Mouse (Mus musculus) midbrain, embryonic 11.5 days (tissue): ENCODE measurements around the gene Pik3cd. TPM values are rescaled to one million over a fixed set of nuclear protein-coding genes. Genes with fewer than 3 reads are reported as not detected.

ENCODE experiments used
- ATAC-seq: fragments of 200-750 bp; cut with Nextera tagmentation; 2 replicates; pipeline ENCODE4 v1.8.0; 2017; ENCODE audit warnings: moderate TSS enrichment, moderate library complexity; ENCODE audit not compliant: low FRiP score
- DNase-seq: peaks from one replicate; pipeline ENCODE4 v3.0.0; 2015; ENCODE audit warnings: low spot score; ENCODE audit errors: missing footprints
- H3K27ac ChIP-seq: fragments of 300-500 bp; sonication (generic); 2 replicates; pipeline ENCODE4 v1.5.1; 2014; ENCODE audit warnings: low read depth, low read length
- H3K27me3 ChIP-seq: fragments of 300-500 bp; sonication (generic); 2 replicates; pipeline ENCODE4 v1.6.1; 2014; ENCODE audit warnings: mild to moderate bottlenecking, low read length, moderate library complexity, mixed read lengths; ENCODE audit not compliant: control insufficient read depth, insufficient read depth
- H3K36me3 ChIP-seq: fragments of 300-500 bp; sonication (generic); 2 replicates; pipeline ENCODE4 v1.6.1; 2014; ENCODE audit warnings: mild to moderate bottlenecking, low read length, moderate library complexity, mixed read lengths; ENCODE audit not compliant: control insufficient read depth, insufficient read depth
- H3K4me1 ChIP-seq: fragments of 300-500 bp; sonication (generic); 2 replicates; pipeline ENCODE4 v1.6.1; 2014; ENCODE audit warnings: low read length; ENCODE audit not compliant: control insufficient read depth, insufficient read depth
- H3K4me2 ChIP-seq: fragments of 300-500 bp; sonication (generic); 2 replicates; pipeline ENCODE4 v1.6.1; 2014; ENCODE audit warnings: mild to moderate bottlenecking, moderate library complexity
- H3K4me3 ChIP-seq: fragments of 300-500 bp; sonication (generic); 2 replicates; pipeline ENCODE4 v1.5.1; 2014; ENCODE audit warnings: low read depth, low read length
- H3K9ac ChIP-seq: fragments of 300-500 bp; sonication (generic); 2 replicates; pipeline ENCODE4 v1.6.1; 2014; ENCODE audit warnings: low read length
- H3K9me3 ChIP-seq: fragments of 300-500 bp; sonication (generic); 2 replicates; pipeline ENCODE4 v1.6.1; 2016; ENCODE audit warnings: low read length; ENCODE audit not compliant: control insufficient read depth
- WGBS: fragments of 180-500 bp; shearing (Covaris S2); extraction: QIAGEN DNeasy Blood & Tissue Kit; methylation state at CpG from one replicate; pipeline ENCODE4 v1.1.7; 2014; 5-methylcytosine and 5-hydroxymethylcytosine counted together
- polyA plus RNA-seq: library from polyadenylated mRNA; unstranded; fragments of >200 nt; fragmentation: Nextera tagmentation; extraction: Ambion mirVana; gene quantifications from 2 replicates; pipeline ENCODE4 v1.2.1, GENCODE M21; 2014

Gene Pik3cd
- polyA plus RNA-seq, 1 experiment from 2014 or later = 8.7 TPM

DNA sequence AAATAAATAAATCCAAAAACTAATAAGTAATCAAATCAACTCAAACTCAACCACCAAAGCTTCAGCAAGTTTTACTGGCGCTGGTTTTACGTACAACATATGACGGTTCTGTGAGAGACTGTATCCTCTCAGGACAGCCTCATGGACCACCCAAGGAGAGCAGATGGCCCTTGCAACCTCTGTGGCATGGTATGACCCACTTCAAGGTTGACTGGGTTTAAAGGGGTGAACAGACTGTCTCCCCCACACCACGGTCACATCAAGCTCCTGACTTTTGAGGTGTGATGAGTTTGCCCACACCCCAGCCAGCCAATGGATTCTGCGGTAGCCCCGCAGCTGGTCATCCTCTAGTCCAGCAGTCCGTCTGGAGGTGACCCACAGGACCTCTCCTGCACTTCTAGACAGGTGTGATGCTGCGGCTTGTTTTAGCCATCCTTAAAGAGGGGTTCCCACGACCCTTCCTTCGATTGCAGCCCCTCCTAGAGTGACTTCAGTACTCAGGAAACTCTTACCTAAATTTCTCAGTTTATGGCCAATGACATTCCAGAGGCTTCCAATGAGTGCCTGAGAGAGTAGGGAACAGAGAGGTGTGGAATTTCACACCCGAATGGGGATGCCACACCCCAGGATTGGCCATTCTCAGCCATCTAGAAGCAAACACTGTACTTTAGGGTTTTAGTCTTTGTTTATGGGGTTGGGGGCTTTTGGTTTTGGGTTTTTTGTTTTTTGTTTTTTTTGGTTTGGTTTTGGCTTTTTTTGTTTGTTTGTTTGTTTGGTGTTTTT, 17.3 kb downstream of the Pik3cd start:
- DNase-seq (peak; percentile 77), ATAC-seq (no peak)
- Histone ChIP-seq H3K9ac (no peak overlapping the region), H3K4me1 (no peaks in the 10 kb centered on the region), H3K27ac (no peak overlapping the region), H3K27me3 (no peaks in the 10 kb centered on the region), H3K9me3 (no peaks in the 10 kb centered on the region), H3K4me3 (no peak overlapping the region), H3K4me2 (no peak overlapping the region), H3K36me3 (no peaks in the 10 kb centered on the region)
- 84% methylated on average over 11 of the region's 11 CpGs for WGBS

DNA sequence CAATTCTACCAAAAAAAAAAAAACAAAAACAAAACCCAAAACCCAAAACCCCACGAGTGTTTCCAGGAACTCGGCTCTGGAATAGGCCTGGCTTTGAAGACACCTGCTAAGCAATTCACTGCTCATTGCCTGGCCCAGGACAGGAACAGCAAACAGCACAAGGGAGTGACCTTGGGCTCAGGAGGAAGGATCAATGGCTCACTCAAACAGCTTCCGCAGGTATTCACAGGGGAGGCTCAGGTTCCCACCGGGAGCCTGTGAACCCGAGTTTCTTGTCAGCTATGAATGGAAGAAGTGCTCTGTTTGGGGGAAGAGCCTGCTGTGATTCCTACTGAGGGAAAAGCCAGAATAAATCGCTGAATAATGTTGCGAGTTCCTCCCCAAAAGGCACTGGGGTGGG, 18.5 kb downstream of the Pik3cd start:
- Histone ChIP-seq H3K27me3 (no peaks in the 10 kb centered on the region), H3K9ac (no peak overlapping the region), H3K9me3 (no peaks in the 10 kb centered on the region), H3K4me3 (no peak overlapping the region), H3K4me1 (no peaks in the 10 kb centered on the region), H3K36me3 (no peaks in the 10 kb centered on the region), H3K27ac (no peak overlapping the region), H3K4me2 (no peak overlapping the region)
- DNase-seq = peak; percentile 61
- 15% methylated on average over 7 of the region's 7 CpGs for WGBS
- ATAC-seq = no peak

DNA sequence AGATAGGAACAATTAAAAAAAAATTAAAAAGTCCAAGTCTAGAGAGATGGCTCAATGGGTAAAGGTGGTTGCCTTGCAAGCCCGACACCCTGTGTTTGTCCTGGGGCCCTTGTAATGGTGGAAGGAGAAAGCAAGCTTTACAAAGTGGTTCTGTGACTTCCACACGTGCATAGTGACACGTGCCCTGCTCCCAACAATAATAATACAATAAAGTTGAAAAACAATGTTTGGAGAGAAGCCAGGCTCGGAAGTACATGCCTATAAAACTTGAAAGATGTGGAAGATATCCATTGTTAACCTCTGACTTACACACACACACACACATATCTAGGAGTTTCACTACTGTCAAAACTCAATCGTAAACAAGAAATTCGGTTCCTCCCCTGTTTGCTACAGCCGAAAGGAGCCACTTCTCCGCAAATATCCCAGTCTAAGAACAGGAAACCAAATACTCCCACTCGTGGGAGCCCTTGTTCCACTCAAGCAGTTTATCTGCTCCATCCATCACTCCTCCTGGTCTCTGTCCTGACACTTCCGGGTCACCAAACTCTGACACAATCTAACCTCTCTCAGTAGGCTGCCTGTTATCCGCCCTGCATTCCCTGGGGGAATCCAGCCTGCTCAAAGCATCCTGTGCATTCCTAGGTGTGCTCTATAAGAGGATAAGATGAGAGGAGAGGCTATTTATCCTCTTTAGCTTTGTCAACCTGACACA, 23.2 kb downstream of the Pik3cd start:
- Histone ChIP-seq H3K27me3 (peaks cover 10% of the 10 kb centered on the region; the same call in 1 of the 2 replicates), H3K4me3 (no peak overlapping the region), H3K4me2 (no peak overlapping the region), H3K36me3 (no peaks in the 10 kb centered on the region), H3K27ac (no peak overlapping the region), H3K9me3 (no peaks in the 10 kb centered on the region), H3K9ac (no peak overlapping the region), H3K4me1 (peaks cover 4% of the 10 kb centered on the region; the same call in 1 of the 2 replicates)
- ATAC-seq = no peak
- DNase-seq = no peak
- WGBS = 76% methylated on average over 11 of the region's 11 CpGs

DNA sequence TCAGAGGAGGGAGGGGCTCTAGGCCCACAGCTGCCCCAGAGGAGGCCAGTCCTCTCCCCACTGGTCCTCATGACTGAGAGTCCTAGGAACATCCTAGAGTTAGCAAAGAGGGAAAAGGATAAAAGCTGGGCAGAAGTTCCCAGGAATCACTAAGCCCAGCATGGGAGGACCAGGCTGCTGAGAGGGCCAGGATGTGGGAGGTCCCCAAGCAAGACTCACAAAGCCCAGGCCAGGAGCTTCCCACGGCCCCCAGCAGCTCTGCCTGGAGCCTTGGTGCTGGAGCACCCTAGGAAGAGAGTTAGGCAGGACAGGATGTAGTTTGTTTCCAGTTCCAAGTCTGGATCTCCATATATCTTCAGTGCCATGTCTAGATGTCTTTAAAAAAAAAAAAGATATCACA, 24.4 kb downstream of the Pik3cd start:
- Histone ChIP-seq H3K4me3 (no peak overlapping the region), H3K27me3 (peaks cover 15% of the 10 kb centered on the region), H3K9ac (no peak overlapping the region), H3K4me1 (peaks cover 4% of the 10 kb centered on the region; the same call in 1 of the 2 replicates), H3K36me3 (no peaks in the 10 kb centered on the region), H3K9me3 (no peaks in the 10 kb centered on the region), H3K27ac (no peak overlapping the region), H3K4me2 (no peak overlapping the region)
- 56% methylated on average over 1 of the region's 1 CpGs for WGBS
- no peak for ATAC-seq
- DNase-seq = no peak

DNA sequence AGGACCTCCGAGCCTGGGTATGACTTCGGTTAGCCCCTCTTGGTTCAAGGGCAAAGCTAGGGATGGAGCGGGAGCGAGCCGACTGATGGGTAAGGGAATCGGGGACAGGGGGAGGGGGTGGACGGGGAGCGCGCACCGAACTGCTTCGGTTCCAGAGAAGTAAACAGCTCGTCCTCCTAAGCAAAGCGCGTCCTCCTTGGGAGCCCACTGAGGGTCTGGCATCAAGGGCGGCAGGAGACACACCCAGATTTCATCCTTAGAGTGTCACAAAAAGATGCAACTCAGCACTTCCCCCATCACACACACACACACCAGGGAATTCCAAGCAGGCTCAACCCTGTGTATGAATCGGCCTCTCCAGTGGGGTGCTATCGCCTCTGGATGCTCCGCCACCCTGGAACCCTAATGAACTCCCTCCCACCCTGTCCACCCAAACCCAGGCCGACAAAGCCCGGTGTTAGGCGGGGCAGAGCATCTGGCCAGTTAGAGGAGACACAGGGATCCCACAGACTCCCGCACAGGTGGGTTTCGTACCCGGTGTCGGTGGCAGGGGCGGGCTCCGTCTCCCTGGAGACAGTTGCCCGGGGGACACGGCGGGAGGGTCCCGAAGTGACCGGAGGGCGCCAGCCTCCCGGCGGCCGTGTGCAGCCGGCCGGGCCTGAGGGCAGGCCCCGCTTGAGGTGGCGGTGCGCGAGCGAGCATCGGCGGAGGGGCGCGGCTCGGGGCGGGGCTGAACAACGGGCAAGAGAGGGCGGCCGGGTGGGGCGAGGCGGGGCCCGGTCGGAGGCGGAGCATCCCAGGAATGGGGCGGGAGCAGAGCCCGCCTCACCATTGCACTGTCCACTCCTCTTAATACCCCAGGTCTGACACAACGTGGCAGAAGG, 26.8 kb downstream of the Pik3cd start:
- Histone ChIP-seq H3K9me3 (no peaks in the 10 kb centered on the region), H3K36me3 (no peaks in the 10 kb centered on the region), H3K4me2 (peak overlapping the region; percentile 95), H3K27ac (no peak overlapping the region), H3K4me1 (peaks cover 4% of the 10 kb centered on the region; the same call in 1 of the 2 replicates), H3K9ac (peak overlapping the region; percentile 76), H3K4me3 (peak overlapping the region; percentile 58), H3K27me3 (peaks cover 15% of the 10 kb centered on the region)
- peak; percentile 94 for ATAC-seq
- DNase-seq = peak; percentile 98
- WGBS = under 1% methylated on average over 59 of the region's 60 CpGs

DNA sequence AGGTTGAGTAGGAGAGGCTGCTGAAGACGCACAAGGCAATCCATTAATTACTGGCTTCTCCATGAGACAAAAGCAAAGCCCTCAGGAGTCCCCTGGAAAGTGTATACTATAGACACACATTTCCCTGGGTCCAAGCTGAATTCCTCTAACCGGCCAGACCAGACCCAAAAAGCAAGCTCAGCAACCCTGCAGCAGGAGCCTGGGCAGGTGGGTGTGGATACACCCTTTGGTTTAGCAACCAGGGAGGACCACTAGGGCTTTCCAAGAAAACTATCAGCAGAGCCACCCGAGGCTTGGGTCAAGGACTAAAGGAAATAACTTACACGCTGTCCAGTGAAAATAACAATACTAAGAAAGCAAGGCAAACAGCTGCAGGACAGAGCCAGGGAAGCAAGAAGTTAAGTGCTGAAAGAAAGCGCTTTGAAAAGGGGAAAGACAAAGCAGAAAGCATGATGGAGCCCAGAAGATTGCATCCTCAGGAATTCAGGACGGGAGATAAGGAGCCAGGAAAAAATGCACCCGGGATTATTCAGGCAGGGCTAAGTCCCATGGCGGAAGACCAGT, 27.5 kb downstream of the Pik3cd start:
- no peak for ATAC-seq
- H3K27ac ChIP-seq = no peak overlapping the region
- H3K9me3 ChIP-seq = no peaks in the 10 kb centered on the region
- DNase-seq = peak; percentile 85
- peaks cover 4% of the 10 kb centered on the region; the same call in 1 of the 2 replicates for H3K4me1 ChIP-seq
- peaks cover 15% of the 10 kb centered on the region for H3K27me3 ChIP-seq
- H3K36me3 ChIP-seq = no peaks in the 10 kb centered on the region
- peak overlapping the region; percentile 58 for H3K4me3 ChIP-seq
- H3K9ac ChIP-seq = peak overlapping the region; percentile 76
- peak overlapping the region; percentile 95 for H3K4me2 ChIP-seq
- 10% methylated on average over 8 of the region's 8 CpGs for WGBS

DNA sequence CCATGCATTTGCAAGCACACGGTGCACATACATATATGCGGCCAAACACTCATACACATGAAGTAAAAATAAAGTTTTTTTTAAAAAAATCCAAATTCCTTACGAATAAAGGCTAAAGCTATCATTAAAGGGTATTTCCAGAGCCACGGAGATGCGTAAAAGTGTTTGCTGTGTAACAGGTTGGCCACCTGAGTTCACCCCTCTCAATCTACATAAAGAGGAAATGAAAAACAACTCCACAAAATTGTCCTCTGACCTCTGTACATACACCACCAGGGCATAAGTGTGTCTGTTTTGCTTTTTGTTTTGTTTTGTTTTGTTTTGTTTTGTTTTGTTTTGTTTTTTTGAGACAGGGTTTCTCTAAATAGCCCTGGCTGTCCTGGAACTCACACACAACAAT, 29.6 kb downstream of the Pik3cd start:
- Histone ChIP-seq H3K4me3 (no peak overlapping the region), H3K9me3 (no peaks in the 10 kb centered on the region), H3K4me1 (peaks cover 4% of the 10 kb centered on the region; the same call in 1 of the 2 replicates), H3K27ac (no peak overlapping the region), H3K36me3 (no peaks in the 10 kb centered on the region), H3K4me2 (no peak overlapping the region), H3K9ac (no peak overlapping the region), H3K27me3 (peaks cover 15% of the 10 kb centered on the region)
- 90% methylated on average over 5 of the region's 5 CpGs for WGBS
- DNase-seq (no peak), ATAC-seq (no peak)

DNA sequence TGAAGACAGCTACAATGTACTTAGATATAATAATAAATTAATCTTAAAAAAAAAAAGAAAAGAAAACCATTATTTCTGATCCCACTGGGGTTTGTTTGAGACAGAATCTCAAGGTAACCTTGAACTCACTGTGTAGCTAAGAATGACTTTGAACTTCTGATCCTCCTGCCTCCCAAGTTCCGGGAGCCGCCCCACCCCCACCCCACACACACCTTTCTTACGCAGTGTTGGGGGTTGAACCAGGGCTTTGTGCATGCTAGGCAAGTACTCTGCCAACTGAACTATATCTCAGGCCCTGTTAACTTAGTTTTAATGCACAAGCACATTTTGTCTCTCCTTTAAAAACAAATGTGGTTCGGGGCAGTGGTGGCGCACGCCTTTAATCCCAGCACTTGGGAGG, 31.2 kb downstream of the Pik3cd start:
- Histone ChIP-seq H3K27ac (no peak overlapping the region), H3K36me3 (no peaks in the 10 kb centered on the region), H3K9me3 (no peaks in the 10 kb centered on the region), H3K27me3 (peaks cover 13% of the 10 kb centered on the region), H3K4me1 (no peaks in the 10 kb centered on the region; the same call in 1 of the 2 replicates), H3K4me2 (no peak overlapping the region), H3K9ac (no peak overlapping the region), H3K4me3 (no peak overlapping the region)
- 96% methylated on average over 6 of the region's 6 CpGs for WGBS
- DNase-seq = no peak
- no peak for ATAC-seq
